Mouse (Mus musculus) cerebellum, adult (tissue): ENCODE data around the gene Mcpt8.
"Not testable (repeated sequence)": the region's sequence is repeated elsewhere in the genome, so short reads cannot be mapped to it uniquely, and the experiment has no call there.

Experiments
- ATAC-seq: cut with Nextera tagmentation; 2 replicates; pipeline ENCODE4 v1.9.2; 2017; ENCODE audit warnings: mild to moderate bottlenecking, moderate library complexity, mixed read lengths; ENCODE audit not compliant: insufficient number of reproducible peaks, low FRiP score, low TSS enrichment

The Mcpt8 gene

DNA sequence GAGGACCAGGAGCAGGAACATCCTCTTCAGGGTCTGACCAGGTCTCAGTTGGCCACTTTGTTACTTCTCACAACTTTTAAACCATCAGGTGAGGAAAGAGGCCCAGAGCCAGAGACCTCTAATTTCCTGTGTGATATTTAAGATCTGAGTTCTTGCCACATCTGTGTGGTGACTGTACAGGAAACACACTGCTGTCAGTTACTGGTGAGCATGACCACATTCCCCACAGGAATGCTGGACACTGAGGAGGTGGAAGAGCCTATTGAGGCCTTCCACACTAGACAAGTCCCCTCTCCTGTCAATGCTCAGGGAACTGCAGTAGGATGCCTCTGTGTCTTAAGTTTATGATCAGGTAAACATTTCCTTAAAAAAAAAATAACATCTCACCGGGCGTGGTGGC lies at the start of gene Mcpt8:
Gene Mcpt8, minus strand, starts transcription at position 107 of the 400 bp plus-strand sequence.
- ATAC-seq = no peak

DNA sequence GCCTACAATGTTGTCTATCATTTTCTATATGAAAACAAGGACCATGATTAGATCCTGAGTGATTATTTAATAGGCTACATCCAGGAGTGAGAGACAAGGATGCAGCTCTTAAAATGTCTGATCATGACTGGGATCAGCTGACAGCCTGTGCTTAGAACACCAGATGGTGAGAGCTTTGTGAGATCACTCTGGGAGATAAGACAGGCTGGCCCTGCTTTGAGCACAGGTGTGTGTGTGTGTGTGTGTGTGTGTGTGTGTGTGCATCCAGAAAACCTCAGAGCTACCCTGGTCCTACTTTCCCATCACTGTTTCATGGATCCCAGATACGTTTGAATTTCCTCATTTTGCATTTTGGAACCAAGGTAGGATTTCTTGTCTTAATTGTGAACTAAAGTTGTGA lies 48.6 kb upstream of the Mcpt8 start:
- ATAC-seq = not testable (repeated sequence)

DNA sequence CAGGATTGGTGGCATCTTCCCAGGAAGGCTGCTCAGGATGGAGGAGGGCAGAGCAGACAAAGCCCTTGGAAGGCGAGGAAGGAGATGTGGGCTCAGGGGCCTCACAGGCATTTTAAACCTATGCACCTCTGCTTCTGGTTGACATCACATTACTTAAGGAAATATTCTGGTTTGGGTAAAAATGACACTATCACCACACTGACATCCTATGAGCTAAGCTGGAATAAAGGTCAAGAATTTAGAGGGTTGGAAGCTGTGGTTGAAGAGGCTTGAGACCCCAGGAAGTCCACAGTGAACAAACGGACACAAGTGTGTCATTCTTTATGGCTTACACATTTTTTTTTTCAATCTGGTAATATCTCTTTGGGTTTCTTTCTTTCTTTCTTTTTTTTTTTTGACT lies 47.4 kb upstream of the Mcpt8 start, which contains the start of gene Gzmd:
Gene Gzmd, minus strand, starts transcription at position 101 of the 400 bp plus-strand sequence.
- not testable (repeated sequence) for ATAC-seq

DNA sequence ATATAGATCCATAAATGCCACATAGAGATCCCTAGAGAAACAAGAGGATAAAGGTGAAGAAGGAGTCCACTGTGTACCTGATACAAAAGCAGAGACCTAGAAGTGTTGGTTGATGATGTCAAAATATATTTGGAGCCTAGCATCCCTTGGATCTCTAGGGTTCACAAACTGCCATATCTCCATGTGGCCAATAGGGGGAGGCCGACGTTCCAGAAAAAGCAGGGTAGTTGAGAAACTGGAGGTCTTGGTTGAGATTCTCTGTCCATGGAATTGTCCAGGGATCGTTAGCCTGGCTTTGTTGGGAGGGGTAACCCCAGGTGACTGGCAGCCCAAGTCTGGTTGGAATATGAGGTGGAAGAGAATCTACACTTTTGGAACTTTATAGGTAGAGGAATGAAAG lies 43.3 kb upstream of the Mcpt8 start:
- no peak for ATAC-seq

DNA sequence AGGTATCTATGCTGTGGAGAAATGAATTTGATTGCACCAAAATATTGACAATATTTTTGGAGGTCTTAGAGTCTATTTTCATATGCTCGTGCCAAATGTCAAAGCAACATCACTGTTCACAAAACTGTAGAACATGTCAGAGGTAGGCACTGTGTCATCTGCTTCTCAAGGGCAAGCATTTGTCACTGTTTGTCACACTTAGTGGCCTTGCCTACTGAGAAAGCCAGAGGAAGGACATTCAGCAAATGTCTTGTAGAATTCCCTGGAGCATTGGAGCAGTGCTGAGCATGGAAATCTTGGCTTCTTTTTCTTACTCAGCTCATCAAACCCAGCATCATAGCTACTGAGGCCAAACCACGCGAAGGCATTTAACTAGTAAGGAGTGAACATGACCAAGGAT lies 38.4 kb upstream of the Mcpt8 start:
- no peak for ATAC-seq

DNA sequence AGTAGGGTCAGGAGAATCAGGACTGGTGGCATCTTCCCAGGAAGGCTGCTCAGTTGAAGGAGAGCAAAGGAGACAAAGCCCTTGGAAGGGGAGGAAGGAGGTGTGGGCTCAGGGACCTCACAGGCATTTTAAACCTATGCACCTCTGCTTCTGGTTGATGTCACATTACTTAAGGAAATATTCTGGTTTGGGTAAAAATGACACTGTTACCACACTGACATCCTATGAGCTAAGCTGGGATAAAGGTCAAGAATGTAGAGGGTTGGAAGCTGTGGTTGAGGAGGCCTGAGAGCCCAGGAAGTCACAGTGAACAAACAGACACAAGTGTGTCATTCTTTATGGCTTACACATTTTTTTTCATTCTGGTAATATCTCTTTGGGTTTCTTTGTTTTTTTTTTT lies 35.5 kb upstream of the Mcpt8 start, which contains the start of gene Gzme:
Gene Gzme, minus strand, starts transcription at position 101 of the 400 bp plus-strand sequence.
- no peak for ATAC-seq

DNA sequence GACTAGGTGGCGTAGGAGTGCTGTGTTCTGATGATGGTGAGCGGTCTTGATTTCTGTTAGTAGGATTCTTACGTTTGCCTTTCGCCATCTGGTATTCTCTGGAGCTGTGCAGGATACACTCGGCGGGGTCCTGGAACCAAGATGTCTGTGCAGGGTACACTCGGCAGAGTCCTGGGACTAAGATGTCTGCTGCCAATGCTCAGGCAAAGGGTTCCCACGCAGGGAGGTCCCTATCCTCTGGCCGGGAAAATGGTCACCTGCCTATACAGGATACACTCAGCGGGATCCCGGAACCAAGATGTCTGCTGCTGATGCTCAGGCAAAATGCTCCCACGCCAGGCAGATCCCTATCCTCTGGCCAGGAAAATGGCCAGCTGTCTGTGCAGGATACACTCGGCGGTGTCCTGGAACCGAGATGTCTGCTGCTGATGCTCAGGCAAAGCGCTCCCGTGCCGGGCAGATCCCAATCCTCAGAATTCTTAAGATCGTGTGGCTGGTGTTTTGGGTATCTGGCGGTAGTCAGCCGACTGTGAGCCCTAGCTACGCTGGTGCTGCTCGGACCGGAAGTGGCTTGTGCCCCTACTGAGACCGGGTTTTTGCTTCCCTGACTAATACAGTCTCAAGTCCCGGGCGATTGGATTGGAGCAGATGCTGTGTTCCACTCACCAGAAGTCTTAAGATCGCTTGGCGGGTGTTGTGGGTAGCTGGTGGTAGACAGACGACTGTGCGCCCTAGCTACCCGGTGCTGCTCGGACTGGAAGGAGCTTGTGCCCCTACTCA lies 30.6 kb upstream of the Mcpt8 start:
- not testable (repeated sequence) for ATAC-seq

DNA sequence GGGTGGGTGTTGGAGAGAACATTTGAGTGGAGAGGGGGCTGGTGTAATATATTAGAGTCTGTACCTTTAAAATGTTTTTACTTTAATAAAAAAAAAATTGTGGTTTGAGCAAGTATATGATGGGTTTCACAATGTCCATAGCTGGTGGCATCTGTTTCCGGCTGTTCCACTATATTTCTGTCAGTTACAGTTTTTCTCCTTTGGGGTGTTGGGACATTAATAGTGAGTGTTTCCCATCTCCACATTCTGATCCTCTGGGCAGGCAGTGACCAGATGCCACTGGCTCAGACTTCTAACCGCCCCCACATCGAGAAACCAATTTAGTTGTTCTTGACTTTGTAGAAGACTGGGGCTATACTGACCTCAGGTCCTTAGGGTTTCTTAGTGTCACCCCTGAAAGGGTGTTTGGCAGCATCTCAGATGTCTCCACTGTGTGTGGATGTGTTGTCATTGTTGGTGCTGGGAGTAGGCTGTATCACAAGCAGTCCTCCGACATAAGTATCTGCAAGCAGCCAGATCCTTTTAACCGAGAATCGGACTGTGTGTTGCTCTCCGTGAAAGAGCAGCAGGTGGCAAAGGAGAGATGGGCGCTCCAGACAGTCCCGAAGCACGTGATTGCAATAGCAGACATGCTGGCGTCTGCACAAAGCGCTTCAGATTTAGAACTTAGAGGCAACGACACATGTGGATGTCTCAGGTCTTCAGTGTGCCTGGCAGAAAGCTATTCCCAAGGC lies 20.5 kb upstream of the Mcpt8 start:
- ATAC-seq = no peak

DNA sequence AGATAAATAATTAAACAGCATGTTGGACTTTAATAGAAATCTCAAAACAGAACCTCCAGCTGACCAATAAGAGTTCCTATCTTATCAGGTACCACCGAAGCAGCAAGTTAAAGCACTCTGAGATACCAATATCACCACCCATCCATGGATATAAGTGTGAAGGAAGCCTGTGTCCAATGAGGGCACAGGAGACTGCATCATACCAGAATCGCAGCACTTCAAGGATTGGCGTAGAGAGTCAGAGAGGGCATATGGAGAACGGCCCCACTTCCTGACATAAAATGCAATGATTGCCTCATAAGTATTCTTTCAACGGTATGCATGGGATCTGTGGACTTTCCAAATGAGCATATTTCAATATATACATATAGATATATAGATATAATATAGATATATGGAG lies 19.9 kb upstream of the Mcpt8 start:
- no peak for ATAC-seq

DNA sequence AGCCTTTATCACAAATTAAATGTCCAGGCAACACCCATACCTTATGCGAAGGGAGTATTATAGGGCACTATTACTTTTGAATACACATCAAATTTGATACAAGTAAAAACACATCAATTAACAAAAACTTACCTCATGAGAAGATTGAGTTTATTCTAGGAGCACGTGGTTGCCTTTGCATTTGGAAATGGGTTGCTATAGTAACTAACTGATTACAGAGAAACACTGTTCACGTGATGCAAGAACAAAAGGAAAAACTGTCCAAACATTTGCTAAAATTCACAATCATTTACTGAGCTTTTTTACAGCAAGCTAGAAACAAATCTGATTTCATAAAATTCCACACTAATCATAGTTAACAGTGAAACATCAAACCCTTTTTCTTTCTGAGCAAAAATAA lies 18.4 kb upstream of the Mcpt8 start:
- no peak for ATAC-seq

DNA sequence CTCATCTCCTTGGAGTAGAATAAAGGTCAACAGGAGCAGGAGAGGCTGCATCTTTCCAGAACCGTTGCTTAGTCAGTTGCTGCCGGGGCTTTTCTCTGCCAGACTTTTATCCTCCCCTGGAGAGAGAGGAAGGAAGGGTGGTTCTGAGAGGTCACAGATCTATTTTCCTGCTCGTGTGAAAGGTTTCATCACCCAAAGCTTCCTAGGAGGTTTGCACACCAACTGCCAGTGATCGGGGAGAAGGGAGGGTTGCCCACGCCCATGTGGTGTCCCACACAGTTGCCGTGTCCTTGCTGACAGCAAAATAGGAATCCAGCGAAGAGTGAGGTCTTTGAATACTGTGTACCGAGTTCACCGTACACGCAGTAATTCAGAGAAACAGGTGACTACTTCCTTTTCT lies 17.3 kb upstream of the Mcpt8 start, which contains the start of gene Ctsg:
Gene Ctsg, minus strand, starts transcription at position 189 of the 400 bp plus-strand sequence.
- no peak for ATAC-seq

DNA sequence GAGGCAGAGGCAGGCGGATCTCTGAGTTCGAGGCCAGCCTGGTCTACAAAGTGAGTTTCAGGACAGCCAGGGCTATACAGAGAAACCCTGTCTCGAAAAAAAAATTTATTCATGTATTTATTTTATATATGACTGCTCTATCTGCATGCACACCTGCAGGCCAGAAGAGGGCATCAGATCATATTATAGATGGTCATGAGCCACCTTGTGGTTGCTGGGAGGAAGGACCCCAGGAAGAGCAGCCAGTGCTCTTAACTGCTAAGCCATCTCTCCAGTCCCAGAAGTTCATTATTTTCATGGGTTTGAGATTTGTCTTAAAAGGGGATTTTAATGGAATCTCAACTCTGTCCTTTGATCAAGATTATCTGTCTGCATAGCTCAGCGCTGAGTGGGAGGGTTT lies 13.9 kb upstream of the Mcpt8 start:
- ATAC-seq = no peak

DNA sequence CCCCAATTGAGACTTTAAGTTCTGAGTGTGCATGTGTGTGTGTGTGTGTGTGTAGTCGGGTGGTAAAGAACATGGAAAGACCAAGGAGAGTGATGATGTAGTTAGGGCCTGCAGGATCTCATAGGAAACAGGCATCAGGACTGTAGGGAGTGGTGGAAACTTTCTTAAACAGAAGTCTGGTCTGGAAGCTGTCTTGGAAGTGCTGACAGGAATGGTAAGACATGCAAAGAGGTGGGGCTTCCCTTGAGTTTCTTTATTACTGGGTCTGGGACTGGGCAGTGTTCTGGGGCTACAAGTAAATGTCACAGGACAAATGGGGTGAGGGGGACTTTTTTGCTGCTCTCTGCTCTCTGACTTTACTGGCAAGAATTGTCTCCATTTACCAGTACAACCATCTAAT lies 12.5 kb upstream of the Mcpt8 start:
- ATAC-seq = no peak

DNA sequence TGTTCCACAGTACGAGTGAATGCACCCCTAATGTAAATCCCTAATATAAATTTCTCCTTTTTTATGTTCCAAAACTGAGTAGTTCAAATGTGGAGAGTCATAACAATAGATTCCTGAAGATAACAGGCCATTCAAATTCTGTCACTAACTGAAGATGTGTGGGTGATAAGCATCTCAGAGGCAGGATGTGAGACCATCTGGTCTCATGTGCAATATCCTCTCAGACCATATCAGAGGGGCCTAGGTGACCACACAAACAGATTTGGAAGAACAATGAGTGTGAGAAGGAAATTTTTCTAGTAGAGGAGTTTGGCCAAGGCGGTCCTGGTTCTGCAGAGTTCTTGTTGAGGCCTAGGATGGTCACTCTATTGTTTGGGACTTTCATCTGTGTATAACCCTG lies 8.3 kb upstream of the Mcpt8 start:
- no peak for ATAC-seq

DNA sequence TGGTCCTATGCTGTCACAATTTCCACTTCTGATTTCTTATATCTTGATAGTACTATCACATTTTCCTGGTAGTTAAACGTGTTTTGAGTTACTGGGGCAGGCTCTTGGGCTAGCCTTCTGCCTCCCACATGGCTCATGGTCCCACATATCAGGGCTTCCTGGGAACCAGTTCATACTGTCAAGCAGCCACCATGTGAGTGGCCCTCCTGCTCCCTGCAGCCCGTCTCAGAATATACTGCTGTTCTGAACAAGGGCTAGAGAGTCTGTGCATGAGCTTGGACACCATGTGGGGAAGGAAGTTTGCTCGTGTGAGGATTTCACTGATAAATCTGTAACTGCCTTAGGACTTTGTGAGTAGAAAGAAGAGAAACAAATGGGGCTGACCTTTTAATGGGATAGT lies 1.6 kb upstream of the Mcpt8 start:
- no peak for ATAC-seq

DNA sequence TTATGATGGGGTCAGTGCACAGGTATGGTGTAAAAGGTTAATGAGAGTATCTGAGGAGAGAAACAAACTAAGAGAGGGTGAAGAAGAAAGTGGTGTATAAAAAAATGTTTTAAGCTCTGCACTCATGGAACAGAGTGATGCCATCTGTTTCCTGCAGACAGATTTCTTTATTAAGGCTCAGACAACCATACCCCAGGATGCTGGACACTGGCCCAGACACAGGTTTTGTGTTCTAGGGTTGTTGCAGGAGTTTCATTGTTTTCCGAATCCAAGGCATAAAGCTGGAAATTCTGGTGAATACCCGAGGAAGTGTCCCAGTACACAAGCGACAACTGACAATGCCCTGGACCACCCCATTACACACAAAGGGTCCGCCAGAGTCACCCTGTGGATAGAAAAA lies 3.1 kb downstream of the Mcpt8 start:
- no peak for ATAC-seq

DNA sequence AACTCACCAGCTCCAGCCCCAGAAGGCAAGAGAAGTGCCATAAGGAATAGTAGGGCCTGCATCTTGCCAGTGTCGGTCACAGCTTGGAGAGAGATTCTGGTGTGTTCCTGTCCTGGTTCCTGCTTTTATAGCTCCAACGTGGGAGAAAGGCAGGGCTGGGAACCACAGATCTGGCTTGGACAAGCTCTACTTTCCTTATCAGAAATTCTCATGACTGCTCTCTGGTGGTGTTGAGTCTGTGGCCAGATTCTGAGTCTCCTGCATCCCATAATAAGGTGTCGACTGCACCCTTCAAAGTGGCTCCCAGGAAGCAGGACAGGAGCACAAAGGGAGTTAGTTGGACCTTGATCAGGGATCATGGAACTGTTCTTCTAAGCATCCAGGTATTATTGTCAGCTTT lies 22.9 kb downstream of the Mcpt8 start, which contains the start of gene Mcpt4:
Gene Mcpt4, minus strand, starts transcription at position 101 of the 400 bp plus-strand sequence.
- not testable (repeated sequence) for ATAC-seq

DNA sequence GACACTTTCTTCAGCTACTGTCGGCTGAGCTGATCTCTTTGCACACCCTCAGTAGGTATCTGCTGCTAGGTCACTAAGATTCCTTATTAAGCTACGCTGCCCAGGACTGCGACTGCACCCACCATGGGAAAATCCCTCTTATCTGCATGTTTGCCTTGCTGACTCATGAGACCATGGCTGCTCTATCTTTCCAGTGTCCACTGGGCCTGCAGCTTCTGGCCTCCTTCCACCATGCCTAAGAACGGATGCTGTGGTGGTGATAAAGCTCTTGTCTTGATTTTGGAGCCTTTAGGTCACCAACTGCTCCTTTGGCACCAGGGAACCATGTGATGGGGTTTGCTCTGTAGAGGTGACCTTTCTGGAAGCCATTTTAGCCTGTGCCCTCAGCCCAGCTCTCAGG lies 27.4 kb downstream of the Mcpt8 start:
- no peak for ATAC-seq

DNA sequence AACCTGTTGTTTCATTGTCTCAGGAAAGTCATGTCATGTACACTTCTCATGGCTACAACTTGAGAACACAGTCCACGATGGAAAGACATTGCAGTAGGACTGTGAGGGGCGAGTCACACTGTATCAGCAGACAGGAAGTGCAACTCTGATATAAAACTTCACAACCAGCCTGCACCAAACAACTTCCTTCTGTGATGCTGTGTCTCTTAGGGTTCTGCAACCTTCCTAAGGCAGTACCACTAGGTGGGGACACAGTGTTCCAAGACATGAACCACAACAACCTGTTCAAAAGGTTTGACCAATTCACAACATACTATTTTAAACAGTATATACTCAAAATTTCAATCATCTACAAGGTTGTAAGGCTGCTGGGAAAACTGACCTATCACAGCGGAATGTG lies 29.7 kb downstream of the Mcpt8 start:
- ATAC-seq = no peak

DNA sequence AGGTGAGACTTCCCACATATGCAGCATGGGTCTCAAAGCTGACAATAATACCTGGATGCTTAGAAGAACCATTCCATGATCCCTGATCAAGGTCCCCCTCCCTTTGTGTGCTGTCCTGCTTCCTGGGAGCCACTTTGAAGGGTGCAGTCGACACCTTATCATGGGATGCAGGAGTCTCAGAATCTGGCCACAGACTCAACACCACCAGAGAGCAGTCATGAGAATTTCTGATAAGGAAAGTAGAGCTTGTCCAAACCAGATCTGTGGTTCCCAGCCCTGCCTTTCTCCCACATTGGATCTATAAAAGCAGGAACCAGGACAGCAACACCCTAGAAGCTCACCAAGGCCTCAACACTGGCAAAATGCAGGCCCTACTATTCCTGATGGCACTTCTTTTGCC lies 43.3 kb downstream of the Mcpt8 start, which contains the start of gene Mcpt2:
Gene Mcpt2, plus strand, starts transcription at position 250 of the 400 bp plus-strand sequence.
- ATAC-seq = not testable (repeated sequence)

DNA sequence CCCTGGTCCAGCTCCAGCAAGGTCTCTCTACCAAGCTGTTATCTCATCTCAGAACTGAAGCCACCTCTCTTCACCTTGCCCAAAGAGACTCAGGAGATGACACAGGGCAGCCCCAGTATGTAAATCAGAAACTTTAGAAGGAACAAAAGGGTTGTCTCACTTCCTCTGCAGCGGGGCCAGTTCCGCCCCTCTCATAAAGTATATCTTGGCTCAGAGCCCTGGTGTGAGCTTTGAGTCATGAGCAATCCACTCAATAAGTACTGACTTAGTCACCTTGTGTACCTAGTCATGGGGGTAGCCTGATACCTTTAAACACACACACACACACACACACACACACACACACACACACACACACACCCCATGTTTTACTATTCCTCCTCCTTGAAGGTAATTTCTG lies 50.6 kb downstream of the Mcpt8 start:
- no peak for ATAC-seq
